Mouse (Mus musculus): ENCODE data around the gene Prx.
A peak's percentile ranks its signal among the peaks of the same experiment; 100 is the strongest.

The Prx gene

DNA sequence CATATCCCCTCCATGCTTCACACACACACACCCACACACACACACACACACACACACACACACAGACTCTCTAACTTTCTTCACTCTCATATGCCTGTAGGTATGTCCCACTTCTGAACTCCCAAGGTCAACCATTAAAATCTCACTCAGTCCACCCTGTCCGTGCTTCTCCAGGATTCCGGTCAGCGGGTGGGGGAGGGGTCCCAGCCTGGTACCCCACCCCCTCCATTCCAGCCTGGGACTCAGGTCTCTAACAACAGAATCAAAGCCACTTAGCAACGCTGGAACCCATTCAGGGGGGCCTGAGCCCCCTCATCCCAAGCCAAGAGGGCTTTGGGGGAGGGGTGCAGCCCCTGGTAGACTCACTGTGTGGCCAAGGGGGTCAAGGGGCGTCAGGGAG is 23.8 kb downstream of the Prx start, which contains the start of gene Hipk4:
TSS of gene Hipk4 (plus strand) at position 301 of the 400 bp plus-strand sequence.
- DNase-seq (ENCODE audit: low read depth, low spot score) = no peak

- no peak for DNase-seq (ENCODE audit: low read depth, low spot score)
Measured at GRCm38 (mm10) chr7:27523805-27524204, 24.7 kb downstream of the Prx start.

- DNase-seq (ENCODE audit: low read depth, low spot score) = peak; percentile 71
Measured at GRCm38 (mm10) chr7:27526039-27526827, 27.1 kb downstream of the Prx start.

DNA sequence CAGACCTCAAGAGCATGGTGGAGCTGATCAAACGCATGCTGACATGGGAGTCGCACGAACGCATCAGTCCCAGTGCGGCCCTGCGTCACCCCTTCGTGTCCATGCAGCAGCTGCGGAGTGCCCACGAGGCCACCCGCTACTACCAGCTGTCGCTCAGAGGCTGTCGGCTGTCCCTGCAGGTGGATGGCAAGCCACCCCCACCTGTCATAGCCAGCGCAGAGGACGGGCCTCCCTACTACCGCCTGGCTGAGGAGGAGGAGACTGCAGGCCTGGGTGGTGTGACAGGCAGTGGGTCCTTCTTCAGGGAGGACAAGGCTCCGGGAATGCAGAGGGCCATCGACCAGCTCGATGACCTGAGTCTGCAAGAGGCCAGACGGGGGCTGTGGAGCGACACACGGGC is 29.9 kb downstream of the Prx start:
- DNase-seq (ENCODE audit: low read depth, low spot score) = no peak

GRCm38 (mm10) chr7:27530937-27531336 is 31.8 kb downstream of the Prx start:
- no peak for DNase-seq (ENCODE audit: low read depth, low spot score)

- DNase-seq (ENCODE audit: low read depth, low spot score) = no peak
Measured at GRCm38 (mm10) chr7:27531707-27532106, 32.6 kb downstream of the Prx start.

DNA sequence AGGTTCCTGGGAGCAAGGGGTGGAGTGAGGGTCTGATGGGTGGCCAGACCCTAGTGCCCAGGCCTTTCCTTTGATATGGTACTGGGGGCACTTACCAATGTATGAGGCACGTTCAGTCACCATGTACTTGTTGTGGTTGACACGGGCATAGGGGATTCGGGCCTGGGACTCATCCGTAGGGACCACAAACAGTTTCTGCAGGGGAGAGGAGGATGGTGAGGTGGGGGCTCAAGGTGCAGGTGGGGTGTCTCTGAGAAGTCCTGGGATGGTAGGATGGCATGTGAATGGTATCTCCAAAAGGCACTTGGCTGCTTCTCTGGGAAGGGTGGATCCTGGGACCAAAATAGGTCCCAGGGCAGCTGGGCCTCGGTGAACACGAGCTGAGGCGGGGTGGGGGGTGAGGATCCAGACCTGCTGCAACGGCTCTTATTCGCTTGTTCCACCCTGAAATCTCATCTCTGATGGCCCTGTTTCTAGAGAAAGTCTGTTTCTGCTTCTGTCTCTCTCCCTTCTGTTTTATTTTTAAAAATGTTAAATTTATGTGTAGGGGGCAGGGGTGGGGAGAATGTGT is 33.4 kb downstream of the Prx start:
- no peak for DNase-seq (ENCODE audit: low read depth, low spot score)

- DNase-seq (ENCODE audit: low read depth, low spot score) = no peak
Measured at GRCm38 (mm10) chr7:27535386-27535785, 36.3 kb downstream of the Prx start.

DNA sequence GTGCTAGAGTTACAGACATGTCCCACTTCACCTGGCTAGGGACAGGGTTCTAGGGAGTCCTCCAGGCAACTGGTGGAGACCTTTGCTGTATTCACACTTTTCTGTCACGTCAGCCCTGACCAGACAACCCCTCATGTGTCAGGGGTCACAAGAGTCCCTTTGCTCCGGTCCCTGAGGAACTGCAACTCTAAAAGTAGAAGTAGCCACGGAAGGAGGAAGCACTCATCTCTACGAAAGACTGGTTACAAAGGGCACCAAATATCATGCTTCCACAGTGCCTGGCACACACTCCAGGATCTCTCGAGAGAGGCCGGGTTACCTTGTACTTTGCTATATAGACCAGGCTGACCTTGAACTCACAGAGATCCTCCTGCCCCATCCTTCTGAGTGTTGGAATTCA is 37.5 kb downstream of the Prx start:
- no peak for DNase-seq (ENCODE audit: low read depth, low spot score)

DNA sequence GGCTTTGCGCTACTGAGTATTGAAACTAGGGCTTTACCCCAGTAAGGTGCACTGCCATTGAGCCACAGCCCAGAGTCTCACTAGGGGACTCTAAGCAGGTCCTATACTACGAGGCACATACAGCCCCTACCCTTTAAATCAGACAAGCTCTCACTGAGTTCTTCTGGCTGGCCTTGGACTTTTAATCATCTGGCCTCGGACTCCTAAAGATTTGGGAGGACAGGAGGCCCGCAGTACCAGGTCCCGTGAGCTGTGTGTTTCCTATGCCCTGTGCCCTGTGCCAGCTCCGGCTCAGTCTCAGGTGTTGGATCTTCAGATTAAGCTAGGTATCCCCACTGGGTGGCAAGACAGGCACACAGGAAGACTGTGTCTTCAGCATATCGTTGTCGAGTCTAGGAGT is 38.9 kb downstream of the Prx start:
- no peak for DNase-seq (ENCODE audit: low read depth, low spot score)

- no peak for DNase-seq (ENCODE audit: low read depth, low spot score)
Measured at GRCm38 (mm10) chr7:27538797-27539196, 39.7 kb downstream of the Prx start.

- DNase-seq (ENCODE audit: low read depth, low spot score) = no peak
Measured at GRCm38 (mm10) chr7:27540521-27540920, 41.4 kb downstream of the Prx start.

DNA sequence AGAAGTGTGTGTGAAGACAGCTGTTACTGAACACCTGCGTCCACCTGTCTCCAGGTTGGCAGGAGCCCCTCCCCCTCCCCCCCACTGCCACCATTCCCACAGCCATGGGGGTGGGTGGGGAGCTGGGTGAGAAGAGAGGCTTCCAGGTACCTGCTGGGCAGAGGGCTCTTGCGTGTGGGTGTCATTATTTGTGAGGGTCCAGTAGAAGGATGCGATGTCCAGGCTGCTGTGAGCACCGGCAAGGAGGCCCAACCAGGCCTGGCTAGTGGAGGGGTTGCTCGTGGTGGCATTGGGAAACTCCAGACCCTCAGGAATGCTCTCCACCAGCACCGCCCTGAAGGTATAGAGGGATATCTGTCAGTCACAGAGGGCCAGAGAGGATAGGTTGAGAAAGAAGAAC is 41.8 kb downstream of the Prx start:
- no peak for DNase-seq (ENCODE audit: low read depth, low spot score)

GRCm38 (mm10) chr7:27541431-27541830 is 42.3 kb downstream of the Prx start:
- DNase-seq (ENCODE audit: low read depth, low spot score) = no peak

- DNase-seq (ENCODE audit: low read depth, low spot score) = no peak
Measured at GRCm38 (mm10) chr7:27541922-27542321, 42.8 kb downstream of the Prx start.

GRCm38 (mm10) chr7:27542392-27543033 is 43.4 kb downstream of the Prx start:
- DNase-seq (ENCODE audit: low read depth, low spot score) = no peak

- no peak for DNase-seq (ENCODE audit: low read depth, low spot score)
Measured at GRCm38 (mm10) chr7:27543065-27543464, 43.9 kb downstream of the Prx start.

- no peak for DNase-seq (ENCODE audit: low read depth, low spot score)
Measured at GRCm38 (mm10) chr7:27543851-27544250, 44.7 kb downstream of the Prx start.

DNA sequence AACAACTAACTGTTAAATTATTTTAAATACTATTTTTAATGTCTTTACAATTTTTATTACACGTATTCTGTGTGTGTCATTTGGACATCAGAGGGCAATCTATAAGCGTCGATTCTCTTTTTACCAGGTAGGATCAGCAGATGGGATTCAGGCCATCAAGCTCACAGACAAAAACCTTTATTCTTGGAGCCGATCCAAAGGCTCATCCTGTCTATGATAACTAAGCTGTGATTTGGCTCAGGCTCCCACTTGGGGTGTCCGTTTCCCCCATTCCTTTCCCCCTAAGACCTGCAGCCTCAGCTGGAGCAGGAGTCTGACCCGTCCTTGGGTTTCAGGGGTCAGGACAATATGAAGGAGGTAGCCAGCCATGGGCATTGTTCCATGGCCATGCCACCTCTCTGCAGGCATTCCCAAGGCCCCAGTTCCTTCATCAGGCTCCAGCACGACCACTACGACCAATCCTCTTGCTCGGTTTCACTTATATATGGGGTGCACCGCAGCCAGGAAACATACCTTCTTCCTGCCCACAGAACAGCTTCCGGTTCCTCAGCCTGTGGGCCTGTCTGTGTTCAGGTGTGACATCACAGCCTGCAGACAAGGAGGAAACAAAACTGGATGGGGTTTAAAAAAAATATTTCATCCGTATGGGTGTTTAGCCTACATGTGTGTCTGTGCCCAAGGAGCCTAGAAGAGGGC is 45.7 kb downstream of the Prx start:
- DNase-seq (ENCODE audit: low read depth, low spot score) = no peak

DNA sequence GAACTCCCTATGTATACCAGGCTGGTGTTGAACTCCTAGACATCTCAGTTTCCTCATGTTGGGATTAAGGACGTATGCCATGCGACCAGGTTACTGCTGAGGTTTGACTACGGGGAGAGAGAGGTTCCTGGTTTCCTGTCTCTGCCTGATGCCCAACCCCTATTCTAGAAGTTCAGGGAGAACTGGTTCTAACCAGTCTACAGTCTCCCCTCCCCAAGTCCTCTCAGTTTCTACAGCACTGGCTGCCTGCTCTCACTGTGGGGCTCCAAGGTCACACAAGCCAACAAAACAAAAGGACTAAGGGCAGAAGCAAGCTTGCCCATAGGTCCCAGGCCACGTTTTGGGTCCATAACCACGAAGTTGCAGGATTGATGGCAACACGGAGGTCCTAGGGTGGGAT is 50.5 kb downstream of the Prx start:
- DNase-seq (ENCODE audit: low read depth, low spot score) = no peak

DNA sequence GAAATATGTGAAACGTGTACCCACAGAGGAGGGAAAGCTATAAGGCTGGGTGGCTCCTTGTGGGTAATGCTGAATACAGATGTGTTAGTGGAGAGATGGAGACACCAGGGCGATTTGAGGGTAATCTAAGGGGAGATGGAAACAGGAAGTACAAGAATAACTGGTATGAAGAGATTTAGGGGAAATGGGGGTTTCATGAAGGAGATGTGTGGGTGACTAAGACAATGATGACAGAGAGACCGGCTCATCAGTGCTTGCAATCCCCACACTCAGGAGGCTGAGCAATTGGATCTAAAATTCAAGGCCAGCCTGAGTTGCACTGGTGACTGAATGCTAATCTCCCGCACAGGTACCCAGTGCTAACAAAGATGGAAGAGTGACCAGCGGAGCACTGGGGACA is 52.9 kb downstream of the Prx start:
- no peak for DNase-seq (ENCODE audit: low read depth, low spot score)

- peak; percentile 93 for DNase-seq (ENCODE audit: low read depth, low spot score)
Measured at GRCm38 (mm10) chr7:27552931-27553513, 53.9 kb downstream of the Prx start, which contains the start of the genes Pld3 and 2310022A10Rik. Gene Pld3, minus strand, starts transcription at chr7:27553218. Gene 2310022A10Rik, plus strand, starts transcription at chr7:27553233.

Data from retina, adult 2 months (tissue).